Mouse (Mus musculus): ENCODE measurements around the gene Pitpnb.

DNA sequence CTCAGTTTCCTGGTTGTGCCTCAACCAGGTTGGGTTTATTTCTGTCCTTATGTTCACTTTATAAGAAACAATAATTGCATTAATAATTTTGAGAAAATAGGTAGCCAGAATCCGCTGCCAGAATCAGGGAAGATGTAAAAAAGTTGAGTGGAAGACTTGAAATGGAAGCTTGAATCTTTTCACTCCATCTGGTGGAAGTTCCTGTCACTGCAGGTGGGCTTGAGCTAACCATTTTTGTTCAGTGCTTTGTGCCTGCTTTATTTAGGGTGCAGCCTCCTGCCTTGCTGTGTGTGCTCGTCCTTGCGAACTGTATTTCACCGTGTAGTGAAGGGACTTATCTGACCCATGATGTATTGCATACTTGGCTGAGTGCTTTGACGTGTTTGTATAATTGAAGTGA, 30.0 kb downstream of the Pitpnb start:
- no peak for TF ChIP-seq CTCF (IDR thresholded peaks at IDR 0.05; ENCODE audit: borderline replicate concordance, insufficient read depth, low read depth, low read length)
- no peak for TF ChIP-seq POLR2A (IDR thresholded peaks at IDR 0.05; ENCODE audit: borderline replicate concordance, insufficient read depth, low read length)
